Mouse (Mus musculus): ENCODE measurements around the gene Btrc.

DNA sequence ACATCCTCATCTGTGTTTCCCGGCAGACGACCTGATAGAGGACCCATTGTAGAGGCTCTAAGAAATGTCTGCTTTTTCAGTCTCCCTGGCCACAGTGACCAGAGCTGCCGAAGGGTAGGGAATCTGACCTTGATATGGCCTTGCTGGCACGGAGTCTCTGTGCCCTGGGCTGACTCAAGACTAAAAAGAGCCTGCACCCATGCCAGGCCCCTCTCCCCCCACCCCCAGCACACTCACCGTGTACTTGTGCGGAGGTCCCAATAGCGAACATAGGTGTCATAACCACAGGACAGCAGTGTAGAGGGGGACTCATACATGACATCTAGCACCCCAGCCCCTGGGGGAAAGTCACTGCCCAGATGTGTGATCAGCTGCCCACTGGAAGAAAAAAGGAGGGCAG lies 215.9 kb downstream of the Btrc start:
- TF ChIP-seq NELFE (IDR thresholded peaks at IDR 0.05; ENCODE audit: low read depth, low read length) (no peak), POLR2A (IDR thresholded peaks at IDR 0.05; ENCODE audit: low read depth, low read length) (no peak), CTCF (conservative IDR thresholded peaks at IDR 0.05 in 1 of 2, IDR thresholded peaks at IDR 0.05 in 1 of 2; ENCODE audit: low read depth in 2 of 2, low read length in 2 of 2) (no peak), MAZ (IDR thresholded peaks at IDR 0.05; ENCODE audit: low read depth, low read length) (no peak), TCF12 (IDR thresholded peaks at IDR 0.05; ENCODE audit: low read depth, low read length) (no peak), GABPA (IDR thresholded peaks at IDR 0.05; ENCODE audit: insufficient replicate concordance, low read depth, low read length) (no peak)

All from CH12.LX (cell line).